Mouse (Mus musculus): ENCODE results near the gene Gabpa.

Gene Gabpa

GRCm38 (mm10) chr16:84873805-84874204, 39.1 kb downstream of the Gabpa start:
- no peak for DNase-seq

GRCm38 (mm10) chr16:84875012-84875717, 40.4 kb downstream of the Gabpa start:
- peak in 1 of 2 experiments; percentile 3 for DNase-seq

- DNase-seq: no peak
Measured at GRCm38 (mm10) chr16:84875718-84876035, 41.0 kb downstream of the Gabpa start.

- no peak for DNase-seq
Measured at GRCm38 (mm10) chr16:84876082-84876481, 41.4 kb downstream of the Gabpa start.

- peak; percentile 45 to 55 for DNase-seq
Measured at GRCm38 (mm10) chr16:84879146-84879545, 44.4 kb downstream of the Gabpa start.

- no peak for DNase-seq
Measured at GRCm38 (mm10) chr16:84881168-84881567, 46.4 kb downstream of the Gabpa start.

- DNase-seq: no peak
Measured at GRCm38 (mm10) chr16:84881754-84882321, 47.1 kb downstream of the Gabpa start.

- DNase-seq: no peak
Measured at GRCm38 (mm10) chr16:84884572-84884971, 49.8 kb downstream of the Gabpa start.

- DNase-seq: no peak
Measured at GRCm38 (mm10) chr16:84902995-84903394, 68.3 kb downstream of the Gabpa start.

- no peak for DNase-seq
Measured at GRCm38 (mm10) chr16:84911477-84912165, 76.9 kb downstream of the Gabpa start.
